Mouse (Mus musculus) sigmoid colon, adult 10 weeks (tissue): Measurements from ENCODE around the gene Gm3383. TPM values are rescaled to one million over a fixed set of nuclear protein-coding genes. Genes with fewer than 3 reads are reported as not detected.

Source experiments
- polyA plus RNA-seq: library from polyadenylated mRNA; stranded (reverse); fragments of 350-450 nt; fragmentation: Illumina TruSeq; extraction: RNeasy Lipid Tissue Mini Kit (QIAGEN cat#74804); gene quantifications from one replicate; pipeline ENCODE4 v1.2.3, GENCODE M21; 2014; ENCODE audit warnings: low read depth, low replicate concordance

Gm3383 gene
- 0.79 TPM for polyA plus RNA-seq

DNA sequence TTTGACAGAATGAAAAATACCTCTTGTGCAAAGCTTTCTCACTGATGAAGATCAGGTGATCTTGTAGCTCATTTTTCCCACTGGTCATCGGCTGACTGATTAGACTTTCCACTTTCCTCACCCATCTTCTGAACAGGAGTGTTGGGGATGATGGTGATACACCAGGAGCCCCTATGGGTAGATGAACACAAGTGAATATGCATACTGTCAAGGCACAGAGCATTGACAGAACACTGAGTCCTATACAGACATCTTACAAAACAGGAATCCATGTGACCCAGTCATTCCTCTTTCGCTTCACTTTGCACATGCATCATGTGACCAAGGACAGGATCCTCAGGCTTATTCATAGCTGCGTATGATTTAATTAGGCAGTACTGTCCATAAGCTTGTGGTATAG, at the start of gene Gm3383:
Gene Gm3383, minus strand, starts transcription at position 101 of the 400 bp plus-strand sequence.

DNA sequence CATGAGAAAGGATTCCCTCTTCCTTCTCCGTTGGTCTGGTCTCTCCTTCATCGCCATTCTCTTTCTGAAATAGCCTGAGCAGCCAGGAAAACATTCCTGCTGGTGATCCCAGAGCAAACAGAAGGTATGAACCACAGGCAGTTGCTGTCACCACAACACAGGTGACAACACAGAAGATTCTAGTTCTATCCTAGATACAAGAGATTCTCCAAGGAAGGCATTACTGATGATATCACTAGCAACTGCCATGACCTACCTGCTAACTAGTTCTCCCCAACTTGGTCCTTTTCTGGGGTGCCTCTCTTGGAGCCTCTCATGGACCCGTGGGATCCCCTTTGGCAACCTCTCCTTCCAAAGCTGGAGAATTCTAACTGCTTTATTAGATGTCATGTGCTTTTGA, 22.4 kb upstream of the Gm3383 start, which contains the start of gene Gm3424:
Gene Gm3424, minus strand, starts transcription at position 101 of the 400 bp plus-strand sequence.

DNA sequence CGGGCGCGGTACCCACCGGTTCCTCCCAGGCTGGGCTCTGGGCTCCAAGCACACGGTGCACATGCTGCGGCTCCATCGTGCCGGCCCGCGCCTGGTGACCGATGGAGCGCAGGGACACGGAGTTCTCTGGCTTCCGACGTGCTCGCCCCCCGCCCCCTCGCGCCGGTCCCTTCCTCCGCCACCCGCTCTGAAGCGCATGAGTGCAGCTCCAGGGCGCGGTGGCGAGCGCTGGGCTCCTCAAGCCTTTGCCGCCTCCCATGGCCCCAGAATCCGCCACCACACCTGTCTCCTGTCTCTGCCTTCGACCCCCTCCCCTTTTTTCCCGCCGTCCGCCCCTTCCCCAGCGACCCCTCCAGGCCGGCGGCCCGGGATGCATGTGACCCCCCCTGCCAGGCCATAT, 66.3 kb downstream of the Gm3383 start, which contains the start of gene Gm3373:
Gene Gm3373, minus strand, starts transcription at position 101 of the 400 bp plus-strand sequence.

DNA sequence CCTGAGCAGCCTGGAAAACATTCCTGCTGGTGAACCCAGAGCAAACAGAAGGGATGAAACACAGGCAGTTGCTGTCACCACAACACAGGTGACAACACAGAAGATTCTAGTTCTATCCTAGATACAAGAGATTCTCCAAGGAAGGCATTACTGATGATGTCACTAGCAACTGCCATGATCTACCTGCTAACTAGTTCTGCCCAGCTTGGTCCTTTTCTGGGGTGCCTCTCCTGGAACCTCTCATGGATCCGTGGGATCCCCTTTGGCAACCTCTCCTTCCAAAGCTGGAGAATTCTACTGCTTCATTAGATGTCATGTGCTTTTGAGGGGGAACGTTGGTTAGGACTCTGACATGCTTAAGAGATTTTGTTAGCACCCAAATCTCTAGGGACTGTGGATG, 120.4 kb downstream of the Gm3383 start, which contains the start of gene Gm9603:
Gene Gm9603, minus strand, starts transcription at position 101 of the 400 bp plus-strand sequence.

DNA sequence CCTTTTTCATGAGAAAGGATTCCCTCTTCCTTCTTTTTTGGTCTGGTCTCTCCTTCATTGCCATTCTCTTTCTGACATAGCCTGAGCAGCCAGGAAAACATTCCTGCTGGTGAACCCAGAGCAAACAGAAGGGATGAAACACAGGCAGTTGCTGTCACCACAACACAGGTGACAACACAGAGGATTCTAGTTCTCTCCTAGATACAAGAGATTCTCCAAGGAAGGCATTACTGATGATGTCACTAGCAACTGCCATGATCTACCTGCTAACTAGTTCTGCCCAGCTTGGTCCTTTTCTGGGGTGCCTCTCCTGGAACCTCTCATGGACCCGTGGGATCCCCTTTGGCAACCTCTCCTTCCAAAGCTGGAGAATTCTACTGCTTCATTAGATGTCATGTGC, 174.9 kb downstream of the Gm3383 start, which contains the start of gene Gm8265:
Gene Gm8265, minus strand, starts transcription at position 101 of the 400 bp plus-strand sequence.

Other genes with a start within 250 kb of the Gm3383 start
- gene Gm8265, start 175.0 kb downstream of the Gm3383 start, polyA plus RNA-seq = not detected
- gene Gm9603, start 120.5 kb downstream of the Gm3383 start, polyA plus RNA-seq = not detected
- gene Gm3373, start 66.4 kb downstream of the Gm3383 start, polyA plus RNA-seq = 0.60 TPM
- gene Gm3424, start 22.3 kb upstream of the Gm3383 start, polyA plus RNA-seq = not detected
- gene Gm8237, start 72.4 kb upstream of the Gm3383 start, polyA plus RNA-seq = not detected
- gene Gm3248, start 153.8 kb upstream of the Gm3383 start, polyA plus RNA-seq = 0.54 TPM
- gene Gm3453, start 171.2 kb upstream of the Gm3383 start, polyA plus RNA-seq = not detected